Mouse (Mus musculus): Measurements from ENCODE around the gene Ing2.

The Ing2 gene

GRCm38 (mm10) chr8:47674777-47675710 is at the start of gene Ing2:
Gene Ing2 (minus strand): TSS chr8:47675556.
- DNase-seq: peak; percentile 100

- DNase-seq: no peak
Observed at GRCm38 (mm10) chr8:47721609-47722008, 46.3 kb upstream of the Ing2 start.

GRCm38 (mm10) chr8:47718641-47719040 is 43.3 kb upstream of the Ing2 start:
- no peak for DNase-seq

- peak; percentile 95 for DNase-seq
Observed at GRCm38 (mm10) chr8:47713761-47714745, 38.7 kb upstream of the Ing2 start, which contains the start of gene Cdkn2aip. Gene Cdkn2aip (minus strand): TSS chr8:47713932.

- peak; percentile 38 for DNase-seq
Observed at GRCm38 (mm10) chr8:47713171-47713663, 37.9 kb upstream of the Ing2 start.

- peak; percentile 18 for DNase-seq
Observed at GRCm38 (mm10) chr8:47708106-47708505, 32.8 kb upstream of the Ing2 start.

- DNase-seq: no peak
Observed at GRCm38 (mm10) chr8:47706746-47707145, 31.4 kb upstream of the Ing2 start.

GRCm38 (mm10) chr8:47702333-47702732 is 27.0 kb upstream of the Ing2 start:
- no peak for DNase-seq

- DNase-seq: no peak
Observed at GRCm38 (mm10) chr8:47697696-47698095, 22.3 kb upstream of the Ing2 start.

GRCm38 (mm10) chr8:47695431-47696105 is 20.2 kb upstream of the Ing2 start:
- no peak for DNase-seq

- DNase-seq: peak; percentile 94
Observed at GRCm38 (mm10) chr8:47693119-47693518, 17.8 kb upstream of the Ing2 start.

GRCm38 (mm10) chr8:47691831-47692230 is 16.5 kb upstream of the Ing2 start:
- no peak for DNase-seq

GRCm38 (mm10) chr8:47691303-47691702 is 15.9 kb upstream of the Ing2 start:
- no peak for DNase-seq

- peak; percentile 62 for DNase-seq
Observed at GRCm38 (mm10) chr8:47690674-47691078, 15.3 kb upstream of the Ing2 start.

GRCm38 (mm10) chr8:47689704-47690326 is 14.5 kb upstream of the Ing2 start:
- DNase-seq: peak; percentile 74

- no peak for DNase-seq
Observed at GRCm38 (mm10) chr8:47684441-47684840, 9.1 kb upstream of the Ing2 start.

- DNase-seq: no peak
Observed at GRCm38 (mm10) chr8:47683994-47684393, 8.6 kb upstream of the Ing2 start.

GRCm38 (mm10) chr8:47680306-47680705 is 5.0 kb upstream of the Ing2 start:
- DNase-seq: no peak

GRCm38 (mm10) chr8:47679603-47680002 is 4.2 kb upstream of the Ing2 start:
- DNase-seq: no peak

- no peak for DNase-seq
Observed at GRCm38 (mm10) chr8:47676631-47677030, 1.3 kb upstream of the Ing2 start.

GRCm38 (mm10) chr8:47676224-47676623 is 868 bp upstream of the Ing2 start:
- DNase-seq: no peak

- peak; percentile 37 for DNase-seq
Observed at GRCm38 (mm10) chr8:47675786-47676185, 430 bp upstream of the Ing2 start.

Data from lung, postnatal 36 days (tissue).